Mouse (Mus musculus): ENCODE results near the gene Hyal3.

DNA sequence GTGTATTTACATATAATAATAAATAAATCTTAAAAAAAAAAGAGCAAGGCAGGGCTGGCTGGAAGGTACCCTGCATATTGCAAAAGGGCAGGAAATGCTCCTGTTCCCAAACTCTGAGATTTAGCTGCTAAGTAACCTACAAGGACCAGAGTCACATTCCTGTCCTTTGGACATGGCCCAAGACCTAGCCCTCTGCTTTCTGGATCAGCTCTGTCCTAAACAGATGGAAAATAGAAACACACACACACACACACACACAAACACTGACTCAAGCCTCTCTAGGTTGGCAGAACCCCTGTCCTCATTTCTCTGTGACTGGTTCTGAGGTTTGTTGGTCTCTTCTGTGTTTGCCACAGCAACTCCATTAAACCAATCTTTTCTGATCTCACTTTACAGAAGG is 40.3 kb downstream of the Hyal3 start:
- no peak for TF ChIP-seq CHD2 (IDR thresholded peaks at IDR 0.05; ENCODE audit: low read depth, low read length)
- TF ChIP-seq ZC3H11A (IDR thresholded peaks at IDR 0.05; ENCODE audit: borderline replicate concordance, low read depth, low read length) = no peak

Measured in ES-E14 (cell line).